Mouse (Mus musculus) embryonic fibroblast, embryonic 13.5 days (primary cell): ENCODE measurements around the gene Wdr83. TPM values are rescaled to one million over a fixed set of nuclear protein-coding genes. Genes with fewer than 3 reads are reported as not detected.

Experiments
- H3K27ac ChIP-seq: 2 replicates; pipeline ENCODE4 v1.5.1; 2012; ENCODE audit warnings: low read length, control low read depth, inconsistent platforms; ENCODE audit not compliant: insufficient read depth
- H3K4me1 ChIP-seq: 2 replicates; pipeline ENCODE4 v1.6.1; 2011; ENCODE audit warnings: low read length; ENCODE audit not compliant: control insufficient read depth, insufficient read depth
- H3K4me3 ChIP-seq: 2 replicates; pipeline ENCODE4 v1.5.1; 2011; ENCODE audit warnings: mild to moderate bottlenecking, control low read depth, low read length; ENCODE audit not compliant: insufficient read depth
- CTCF ChIP-seq: IDR thresholded peaks from 2 replicates; pipeline ENCODE4 v1.5.1; 2011; ENCODE audit warnings: mild to moderate bottlenecking, control low read depth, low read length, moderate library complexity, borderline replicate concordance; ENCODE audit not compliant: insufficient read depth
- POLR2A ChIP-seq: IDR thresholded peaks from 2 replicates; pipeline ENCODE4 v1.6.1; 2011; ENCODE audit warnings: low read depth, mild to moderate bottlenecking, control low read depth, low read length, moderate library complexity
- polyA plus RNA-seq: library from polyadenylated mRNA; stranded (reverse); fragments of >200 nt; gene quantifications from 2 replicates; pipeline ENCODE4 v1.2.4, GENCODE M21; 2011; ENCODE audit warnings: low read depth; ENCODE audit not compliant: missing spikeins, insufficient read length

Gene Wdr83
- polyA plus RNA-seq, 1 experiment: 22.2 TPM

GRCm38 (mm10) chr8:85036381-85036717, 44.8 kb downstream of the Wdr83 start:
- TF ChIP-seq CTCF: no peak
- peak; percentile 66 for TF ChIP-seq POLR2A
- Histone ChIP-seq H3K4me3 (peak overlapping the region; percentile 79), H3K4me1 (peaks cover 19% of the 10 kb centered on the region), H3K27ac (peak overlapping the region; percentile 91)

- H3K4me1 ChIP-seq: peaks cover 15% of the 10 kb centered on the region
- peak overlapping the region; percentile 91 for H3K27ac ChIP-seq
- H3K4me3 ChIP-seq: peak overlapping the region; percentile 79
- peak; percentile 40 for TF ChIP-seq POLR2A
- no peak for TF ChIP-seq CTCF
Observed at GRCm38 (mm10) chr8:85035728-85036310, 45.3 kb downstream of the Wdr83 start.

GRCm38 (mm10) chr8:85035165-85035727, 45.9 kb downstream of the Wdr83 start:
- Histone ChIP-seq H3K27ac (peak overlapping the region; percentile 91), H3K4me1 (peaks cover 12% of the 10 kb centered on the region), H3K4me3 (peak overlapping the region; percentile 79)
- TF ChIP-seq CTCF: no peak
- no peak for TF ChIP-seq POLR2A

DNA sequence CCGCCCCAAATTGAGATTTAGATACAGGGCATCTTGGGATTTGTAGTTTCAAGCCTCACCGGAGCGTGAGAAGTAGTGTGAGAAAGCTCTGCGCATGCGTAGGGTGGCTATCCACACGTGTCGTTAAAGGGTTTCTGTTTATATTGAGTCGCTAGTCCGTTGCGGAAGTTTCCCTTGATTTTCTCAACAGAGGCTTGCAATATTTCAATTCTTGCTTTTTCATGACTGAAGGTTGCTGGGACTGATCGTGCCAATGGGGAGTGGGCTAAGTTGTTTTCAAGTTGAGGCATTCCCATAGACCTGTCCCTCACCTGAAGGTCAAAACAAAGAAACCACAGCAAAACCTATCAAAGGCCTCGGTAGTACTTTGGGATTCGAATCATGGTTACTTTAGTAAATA, 46.3 kb downstream of the Wdr83 start:
- H3K27ac ChIP-seq: peak overlapping the region; percentile 91

GRCm38 (mm10) chr8:85033867-85034266, 47.2 kb downstream of the Wdr83 start:
- Histone ChIP-seq H3K4me3 (no peak overlapping the region), H3K27ac (no peak overlapping the region), H3K4me1 (peaks cover 12% of the 10 kb centered on the region)
- TF ChIP-seq POLR2A (no peak), CTCF (no peak)

More for the DNA sequence above, 46.3 kb downstream of the Wdr83 start:
- TF ChIP-seq CTCF (no peak), POLR2A (peak; percentile 27; the same call in 1 of the 2 replicates)
- H3K4me3 ChIP-seq: peak overlapping the region; percentile 13
- H3K4me1 ChIP-seq: peaks cover 12% of the 10 kb centered on the region

DNA sequence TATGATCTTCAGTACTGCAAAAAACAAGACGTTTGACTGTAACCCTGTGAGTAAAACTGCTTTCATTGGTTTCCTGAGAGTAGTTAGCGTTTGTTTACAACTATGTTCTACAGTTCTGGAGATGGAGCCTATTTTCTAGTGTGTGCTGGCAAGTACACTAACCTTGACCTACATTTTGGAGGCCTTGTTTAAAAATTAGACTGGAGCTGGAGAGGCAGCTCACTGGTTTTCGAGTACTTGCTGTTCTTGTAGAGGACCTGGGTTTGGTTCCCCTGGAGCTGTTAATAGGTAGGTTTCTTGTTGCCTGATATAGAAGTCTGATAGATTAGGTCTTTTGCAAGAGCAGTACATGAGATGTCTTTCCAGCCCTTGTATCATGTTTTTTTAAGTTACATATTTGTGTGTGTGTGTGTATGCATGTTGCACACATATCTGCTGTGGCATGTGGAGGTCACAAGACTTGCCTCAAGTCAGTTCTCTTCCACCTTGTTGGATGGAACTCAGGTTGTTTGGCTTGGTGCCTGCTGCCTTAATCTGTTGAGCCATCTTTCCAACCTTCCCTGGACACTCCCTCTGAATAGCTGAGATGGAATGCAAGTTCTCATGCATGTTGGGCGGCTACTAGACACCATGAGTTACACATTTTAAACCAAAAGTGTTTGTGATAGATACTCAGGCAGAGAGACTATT, 48.3 kb downstream of the Wdr83 start:
- no peak overlapping the region for H3K27ac ChIP-seq
- peaks cover 16% of the 10 kb centered on the region for H3K4me1 ChIP-seq
- TF ChIP-seq CTCF (no peak), POLR2A (no peak)
- no peak overlapping the region for H3K4me3 ChIP-seq

DNA sequence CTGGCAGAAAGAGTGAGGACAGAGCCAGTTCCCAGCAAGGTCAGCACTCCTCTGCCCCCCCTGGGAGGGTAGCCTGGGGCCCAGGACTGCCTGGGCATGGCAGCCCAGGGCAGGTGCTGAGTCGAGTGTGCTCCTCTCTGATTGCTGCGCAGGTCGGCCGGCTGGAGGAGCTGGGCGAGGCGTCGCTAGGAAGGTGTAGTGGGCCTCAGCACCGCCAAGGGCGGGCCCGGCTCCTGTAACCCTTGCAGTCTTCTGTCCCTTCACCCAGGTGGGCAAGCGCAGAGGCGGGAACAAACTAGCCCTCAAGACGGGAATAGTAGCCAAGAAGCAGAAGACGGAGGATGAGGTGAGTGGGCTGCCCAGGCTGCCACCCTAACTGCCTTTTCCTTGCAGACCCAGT, 51.8 kb downstream of the Wdr83 start:
- H3K27ac ChIP-seq: no peak overlapping the region
- peaks cover 12% of the 10 kb centered on the region for H3K4me1 ChIP-seq
- peak overlapping the region; percentile 94; the same call in 1 of the 2 replicates for H3K4me3 ChIP-seq
- TF ChIP-seq POLR2A: no peak
- TF ChIP-seq CTCF: no peak

DNA sequence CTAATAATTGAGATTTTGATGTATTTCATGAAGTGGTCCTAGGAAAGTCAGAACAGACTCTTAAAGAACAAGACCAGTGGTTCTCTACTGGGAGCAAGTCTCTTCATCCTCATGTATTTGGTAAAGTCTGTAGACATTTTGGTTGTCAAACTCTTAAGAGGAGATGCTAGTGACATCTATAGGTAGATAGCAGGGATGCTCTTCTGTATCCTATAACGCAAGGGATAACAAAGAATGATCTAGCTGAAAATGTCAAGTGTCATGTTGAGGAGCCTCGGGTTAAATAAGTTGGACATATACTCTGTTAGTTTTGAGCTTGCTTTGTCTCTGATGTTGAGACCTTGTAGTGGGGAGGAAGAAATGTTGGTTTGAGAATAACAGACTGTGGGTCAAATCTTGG, 53.2 kb downstream of the Wdr83 start:
- Histone ChIP-seq H3K4me3 (peak overlapping the region; percentile 94), H3K4me1 (peaks cover 14% of the 10 kb centered on the region), H3K27ac (no peak overlapping the region)
- TF ChIP-seq CTCF (no peak), POLR2A (no peak)

DNA sequence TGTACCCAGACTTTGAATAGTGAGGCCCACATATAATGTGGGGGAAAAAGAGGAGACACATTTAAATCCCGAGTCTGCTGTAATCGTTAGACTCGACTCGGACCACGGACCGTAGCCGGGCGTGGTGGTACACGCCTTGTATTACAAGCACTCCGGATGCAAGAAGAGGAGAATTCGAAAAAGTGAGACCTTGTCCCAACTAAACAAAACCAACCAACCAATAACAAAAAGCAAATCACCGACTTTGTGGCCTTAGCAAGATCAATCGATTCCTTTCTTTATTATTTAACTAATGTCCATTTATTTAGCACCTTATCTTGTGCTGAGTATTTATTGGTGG, 53.6 kb downstream of the Wdr83 start:
- Histone ChIP-seq H3K4me3 (peak overlapping the region; percentile 94), H3K4me1 (peaks cover 13% of the 10 kb centered on the region), H3K27ac (peak overlapping the region; percentile 6; the same call in 1 of the 2 replicates)
- TF ChIP-seq CTCF (no peak), POLR2A (0 out of 2 replicates have a peak, but pooled peaks have one; percentile 2)

- peak within 1 kb of the TSS; percentile 94 for H3K4me3 ChIP-seq
- TF ChIP-seq POLR2A: peak; percentile 95
- TF ChIP-seq CTCF: no peak
- peak within 1 kb of the TSS; percentile 80 for H3K27ac ChIP-seq
- peaks cover 13% of the 10 kb centered on the region for H3K4me1 ChIP-seq
Observed at GRCm38 (mm10) chr8:85026670-85027515, 54.2 kb downstream of the Wdr83 start, which contains the start of gene Trir. TSS of gene Trir (plus strand) at chr8:85026823.
